Mouse (Mus musculus) T-helper 2 cell (primary cell): ENCODE data around the gene Nme9.

Source experiments
- in situ Hi-C: fragments of 300-600 bp; cut with MboI, MseI; formaldehyde crosslinking; loops from one replicate; pipeline ENCODE4 v1.15.1; 2025; ENCODE audit warnings: high pct_unique_total_duplicates

Nme9 gene

GRCm38 (mm10) chr9:99436182-99437030 is 14.9 kb upstream of the Nme9 start:
- in situ Hi-C loops: no loop called here

DNA sequence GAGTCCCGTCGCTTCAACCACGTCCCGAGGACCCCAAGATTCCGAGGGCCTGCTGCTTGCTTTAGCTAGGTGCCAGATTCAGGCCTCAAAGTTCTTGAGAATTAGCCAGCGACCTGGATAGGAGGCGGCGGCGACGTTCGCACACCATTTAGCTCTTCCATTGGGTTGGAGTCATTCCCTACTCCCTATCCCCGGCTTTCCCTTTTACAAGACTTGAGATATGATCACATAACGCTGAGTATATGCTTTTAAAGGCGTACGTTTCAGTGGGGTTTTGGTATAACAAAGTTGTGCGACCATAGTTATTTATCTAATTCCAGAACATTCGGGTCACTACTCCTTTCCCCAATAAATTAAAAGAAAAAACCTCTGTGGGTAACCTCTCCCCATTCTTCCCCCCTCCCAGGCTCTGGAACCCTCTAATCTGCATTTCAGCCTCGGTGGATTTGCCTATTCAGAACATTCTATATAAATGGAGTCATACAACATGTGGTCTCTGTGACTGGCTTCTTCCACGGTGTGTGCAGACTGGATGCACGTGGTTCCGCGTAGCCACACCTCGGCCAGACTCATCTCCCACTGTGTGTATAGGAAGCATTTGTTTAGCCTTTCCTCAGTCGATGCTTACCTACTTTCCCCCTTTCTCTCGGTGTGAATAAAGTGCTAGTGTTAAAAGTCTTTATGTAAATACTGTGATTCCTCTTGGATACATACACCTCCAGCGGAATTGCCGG is 14.1 kb upstream of the Nme9 start, which contains the start of gene Mras:
Gene Mras (minus strand): TSS at position 351 of the 734 bp plus-strand sequence.
- in situ Hi-C loops: no loop called here

DNA sequence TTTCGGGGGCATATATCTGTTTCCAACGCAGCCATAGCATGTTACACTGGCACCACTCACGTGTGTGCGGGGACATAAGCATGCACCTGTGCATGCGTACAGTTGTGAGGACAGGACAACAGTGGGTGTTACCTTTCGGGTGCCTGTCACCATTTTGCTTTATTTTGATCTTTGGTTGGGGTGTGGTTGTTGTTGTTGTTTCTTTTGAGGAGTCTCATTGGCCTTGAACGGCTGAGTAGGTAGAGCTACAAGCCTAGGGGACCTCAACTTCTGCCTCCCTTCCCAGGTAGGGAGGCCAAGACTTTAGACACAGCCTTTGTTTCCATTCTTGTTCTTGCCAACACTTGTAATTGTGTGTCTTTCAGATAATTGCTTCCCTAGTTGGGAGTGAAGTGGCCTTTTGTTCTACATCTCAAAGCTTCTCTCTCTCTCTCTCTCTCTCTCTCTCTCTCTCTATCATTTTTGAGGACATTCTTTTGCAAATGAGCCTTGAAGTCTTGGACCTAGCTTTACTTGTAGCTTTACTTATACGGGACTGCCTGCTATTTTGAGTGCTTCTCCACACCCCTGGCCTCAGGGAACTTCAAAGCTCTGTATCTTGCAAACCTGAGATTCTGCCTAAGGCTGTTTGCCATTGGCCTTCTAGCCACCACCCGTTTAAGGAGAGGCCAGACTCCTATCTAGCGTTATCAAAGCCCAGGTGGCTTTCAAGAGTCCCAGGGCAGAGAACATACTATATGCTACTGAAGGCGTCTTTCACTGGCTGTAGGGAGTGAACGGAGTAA is 13.3 kb upstream of the Nme9 start:
- in situ Hi-C loops: no loop called here

GRCm38 (mm10) chr9:99439064-99439463 is 12.2 kb upstream of the Nme9 start:
- in situ Hi-C loops: no loop called here

DNA sequence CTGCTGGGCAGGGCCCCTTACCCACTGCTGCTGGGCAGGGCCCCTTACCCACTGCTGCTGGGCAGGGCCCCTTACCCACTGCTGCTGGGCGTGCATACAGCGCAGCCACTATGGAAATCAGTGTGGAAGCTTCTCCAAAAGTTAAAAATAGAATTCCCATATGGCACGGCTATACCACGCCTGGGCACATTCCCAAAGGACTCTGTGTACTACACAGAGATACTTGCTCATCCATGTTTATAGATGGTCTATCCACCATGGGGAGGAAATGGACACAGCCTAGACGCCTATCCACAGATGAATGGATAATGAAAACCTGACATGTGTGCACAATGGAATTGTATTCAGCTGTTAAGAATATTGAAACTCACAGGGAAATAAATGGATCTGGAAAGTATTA is 10.3 kb upstream of the Nme9 start:
- in situ Hi-C loops: no loop called here

DNA sequence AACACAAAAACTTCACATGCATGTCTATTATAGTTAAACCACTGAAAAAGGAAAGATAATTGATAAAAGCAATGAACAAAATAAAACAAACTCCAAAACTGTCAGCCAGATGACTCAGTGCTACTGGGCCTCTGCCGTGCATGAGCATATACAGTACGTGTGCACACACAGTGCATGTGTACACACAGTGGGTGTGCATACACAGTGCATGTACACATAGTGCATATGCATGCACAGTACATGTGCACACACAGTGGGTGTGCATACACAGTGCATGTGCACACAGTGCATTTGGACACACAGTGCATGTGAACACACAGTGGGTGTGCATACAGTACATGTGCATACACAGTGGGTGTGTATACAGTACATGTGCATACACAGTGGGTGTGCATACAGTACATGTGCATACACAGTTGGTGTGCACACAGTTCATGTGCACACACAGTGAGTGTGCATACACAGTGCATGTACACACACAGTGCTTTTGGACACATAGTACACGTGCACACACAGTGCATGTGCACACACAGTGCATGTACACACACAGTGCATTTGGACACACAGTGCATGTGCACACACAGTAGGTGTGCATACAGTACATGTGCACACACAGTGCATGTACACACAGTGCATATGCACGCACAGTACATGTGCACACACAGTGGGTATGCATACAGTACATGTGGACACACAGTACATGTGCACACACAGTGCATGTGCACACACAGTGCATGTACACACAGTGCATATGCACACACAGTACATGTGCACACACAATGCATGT is 9.4 kb upstream of the Nme9 start:
- in situ Hi-C loops: no loop called here

DNA sequence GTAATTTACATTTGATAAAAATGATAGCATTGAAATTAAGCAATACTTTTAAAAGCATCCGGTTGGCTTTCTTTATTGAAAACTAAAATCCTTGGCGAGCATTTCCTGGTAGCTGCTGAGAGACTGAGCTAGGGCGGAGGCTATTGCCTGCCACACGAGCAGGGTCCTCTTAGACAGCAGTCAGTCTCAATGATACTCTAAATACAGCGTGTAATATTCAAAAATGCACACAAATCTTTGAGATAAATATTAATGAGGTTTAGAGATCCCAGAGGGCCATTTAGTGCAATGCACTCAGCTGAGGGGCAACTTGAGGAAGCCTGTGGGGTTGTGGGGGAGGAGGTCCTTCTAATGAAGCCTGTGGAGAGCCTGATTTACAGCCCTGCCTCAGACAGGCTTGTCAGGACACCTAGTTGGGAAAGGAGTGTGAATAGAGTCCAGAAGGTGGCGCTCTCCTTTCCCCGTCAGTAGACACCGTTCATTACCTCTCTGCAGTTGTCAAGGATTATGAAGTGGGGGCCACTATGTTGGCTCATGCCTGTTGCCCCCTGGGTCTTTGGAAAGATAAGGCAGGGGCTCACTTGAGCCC is 6.6 kb upstream of the Nme9 start:
- in situ Hi-C loops: no loop called here

GRCm38 (mm10) chr9:99446259-99446658 is 5.0 kb upstream of the Nme9 start:
- in situ Hi-C loops: no loop called here

DNA sequence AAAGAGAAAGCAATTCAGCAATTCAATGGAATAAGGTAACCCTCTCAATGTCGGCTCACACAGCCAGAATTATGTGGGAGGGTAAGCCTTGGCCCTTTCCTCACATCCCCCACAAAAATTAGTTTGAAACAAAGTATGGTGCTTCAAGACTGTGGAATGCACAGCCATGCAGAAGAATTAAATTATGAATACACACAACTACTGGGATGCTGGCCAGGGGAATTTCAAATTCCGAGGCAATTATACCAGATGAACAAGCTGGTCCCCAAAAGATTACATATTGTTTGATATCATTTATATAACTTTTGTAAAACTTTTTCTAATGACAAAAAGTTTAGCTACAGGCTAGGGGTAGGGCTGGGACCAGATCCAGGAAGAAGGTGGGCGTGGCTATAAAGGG is 4.0 kb upstream of the Nme9 start:
- in situ Hi-C loops: no loop called here

DNA sequence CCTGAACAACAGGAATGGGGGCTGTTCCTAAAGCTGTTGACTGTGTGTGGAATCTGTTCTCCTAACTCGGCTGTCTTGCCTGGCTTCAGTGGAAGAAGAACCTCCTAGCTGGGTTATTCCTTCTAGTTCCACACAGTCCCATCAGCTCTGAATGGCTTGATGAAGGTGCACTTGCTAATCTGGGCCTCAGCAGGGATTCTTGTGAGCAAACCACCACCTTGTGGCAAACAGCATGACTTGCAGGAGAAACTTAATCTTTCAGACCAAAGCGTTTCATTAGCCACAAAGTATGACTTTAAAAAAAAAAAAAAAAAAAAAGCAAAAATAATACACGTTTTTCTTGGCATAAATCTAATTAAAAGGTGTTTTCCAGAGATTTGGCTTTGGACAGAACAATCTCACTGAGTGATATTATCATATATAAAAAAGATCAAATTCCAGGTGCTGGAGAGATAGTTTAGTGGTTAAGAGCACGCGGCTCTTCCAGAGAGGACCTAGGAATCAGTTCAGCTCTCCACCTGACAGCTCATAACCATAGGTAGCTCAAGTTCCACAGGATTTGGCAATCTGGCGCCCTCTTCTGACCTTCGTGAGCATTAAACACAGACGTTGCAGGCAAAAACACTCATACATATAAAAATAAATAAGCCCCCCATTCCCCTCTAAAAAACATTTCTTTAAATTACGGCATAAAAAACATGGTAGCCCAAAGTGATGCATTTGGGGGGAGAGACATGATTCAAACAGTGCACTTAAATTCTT is 1.2 kb upstream of the Nme9 start:
- in situ Hi-C loops: loop anchor here (5.0 kb wide), 1 partner anchor 212 kb away; no protein-coding TSS in a partner anchor

- in situ Hi-C loops: loop anchor here (5.0 kb wide), 1 partner anchor 208 kb away; no protein-coding TSS in a partner anchor
These were observed 2.9 kb downstream of the Nme9 start for GRCm38 (mm10) chr9:99454211-99454610.

DNA sequence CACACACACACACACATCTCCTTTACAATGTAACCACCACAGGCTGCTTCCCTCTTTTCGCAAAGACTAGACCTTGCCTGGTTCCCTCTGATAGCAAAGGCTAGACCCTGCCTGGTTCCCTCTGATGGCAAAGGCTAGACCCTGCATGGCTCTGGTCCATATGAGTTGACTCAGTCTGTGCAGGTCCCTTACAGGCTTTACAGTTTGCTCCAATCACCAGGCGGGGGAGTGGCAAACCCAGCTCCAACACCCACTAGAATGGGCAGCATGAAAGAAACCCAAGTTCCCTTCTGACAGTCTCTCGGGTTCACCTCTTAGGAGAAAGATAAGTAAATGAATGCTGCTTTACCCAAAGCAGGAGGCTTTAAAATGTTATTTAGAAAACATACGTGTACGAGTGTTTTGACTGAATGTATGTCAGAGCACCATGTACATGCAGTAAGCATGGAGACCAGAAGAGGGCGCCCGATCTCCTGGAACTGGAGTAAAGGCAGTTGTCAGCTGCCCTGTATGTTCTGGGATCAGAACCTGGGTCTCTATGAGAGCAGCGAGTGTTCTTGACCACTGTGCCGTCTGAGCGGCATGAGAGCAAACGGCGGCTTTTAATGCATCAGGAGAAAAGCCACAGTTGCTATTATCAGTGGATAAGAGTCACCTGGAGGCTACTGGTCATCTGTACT is 7.4 kb downstream of the Nme9 start:
- in situ Hi-C loops: no loop called here

- in situ Hi-C loops: no loop called here
These were observed 8.5 kb downstream of the Nme9 start for GRCm38 (mm10) chr9:99459730-99460129.

GRCm38 (mm10) chr9:99464876-99465275 is 13.6 kb downstream of the Nme9 start:
- in situ Hi-C loops: no loop called here

DNA sequence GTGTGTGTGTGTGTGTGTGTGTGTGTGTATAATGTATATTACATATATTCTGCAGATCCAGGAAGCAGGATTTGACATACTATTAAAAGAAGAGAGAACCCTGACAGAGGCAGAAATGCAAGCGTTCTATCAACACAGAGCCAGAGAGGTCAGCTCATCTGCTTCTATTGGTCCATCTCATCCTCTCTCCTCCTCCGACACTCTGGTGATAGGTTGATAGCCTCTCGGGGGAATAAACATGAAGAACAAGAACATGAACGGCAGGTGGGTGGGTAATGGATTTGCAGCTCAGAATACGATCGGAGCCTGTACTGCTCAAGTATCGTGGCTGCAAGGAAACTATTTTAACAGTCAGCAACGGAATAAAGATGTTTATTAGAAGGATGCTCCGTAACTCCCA is 17.3 kb downstream of the Nme9 start:
- in situ Hi-C loops: no loop called here

DNA sequence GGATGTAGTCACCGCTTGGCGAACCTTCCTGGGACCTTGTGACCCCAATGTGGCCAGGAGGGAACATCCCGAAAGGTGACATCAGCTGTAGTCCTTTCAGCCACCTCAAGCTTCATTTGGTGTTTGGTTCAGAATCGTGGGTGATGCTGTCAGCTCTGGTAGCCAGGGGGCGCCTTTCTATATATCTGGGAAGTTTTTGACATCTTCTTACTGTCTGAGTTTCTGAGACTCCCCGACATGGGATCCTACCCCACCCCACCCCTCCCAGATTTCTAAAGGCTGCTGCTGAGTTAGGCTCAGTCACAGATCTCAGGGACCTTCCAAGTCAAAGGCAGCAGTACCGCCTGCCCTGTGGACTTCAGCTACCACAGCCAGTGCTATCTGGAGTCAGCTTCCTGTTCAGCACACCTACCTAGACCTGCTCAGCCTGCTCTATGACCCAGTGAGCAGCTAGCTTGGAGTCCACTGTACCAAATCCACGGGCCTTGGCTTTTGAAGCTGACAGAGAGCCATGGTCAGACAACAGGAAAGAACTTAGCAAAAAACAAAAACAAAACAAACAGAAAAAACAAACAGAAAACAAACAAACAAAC is 18.5 kb downstream of the Nme9 start:
- in situ Hi-C loops: no loop called here

- in situ Hi-C loops: no loop called here
These were observed 19.2 kb downstream of the Nme9 start for GRCm38 (mm10) chr9:99470347-99471092.

GRCm38 (mm10) chr9:99471334-99471733 is 20.1 kb downstream of the Nme9 start:
- in situ Hi-C loops: no loop called here
